Mouse (Mus musculus) midbrain, embryonic 16.5 days (tissue): ENCODE data around the gene Nmt2. TPM values are rescaled to one million over a fixed set of nuclear protein-coding genes. Genes with fewer than 3 reads are reported as not detected.
A peak's percentile ranks its signal among the peaks of the same experiment; 100 is the strongest.

Source experiments
- ATAC-seq: fragments of 200-750 bp; cut with Nextera tagmentation; 2 replicates; pipeline ENCODE4 v1.8.0; 2017; ENCODE audit warnings: moderate TSS enrichment
- H3K27ac ChIP-seq: fragments of 300-500 bp; sonication (generic); 2 replicates; pipeline ENCODE4 v1.5.1; 2014; ENCODE audit warnings: mild to moderate bottlenecking, low read length, mixed read lengths
- H3K27me3 ChIP-seq: fragments of 300-500 bp; sonication (generic); 2 replicates; pipeline ENCODE4 v1.6.1; 2014; ENCODE audit warnings: low read depth, low read length, mixed read lengths; ENCODE audit not compliant: control insufficient read depth, insufficient read depth
- H3K36me3 ChIP-seq: fragments of 300-500 bp; sonication (generic); 2 replicates; pipeline ENCODE4 v1.6.1; 2014; ENCODE audit warnings: mild to moderate bottlenecking, low read length, moderate library complexity, mixed read lengths; ENCODE audit not compliant: control insufficient read depth, insufficient read depth
- H3K4me1 ChIP-seq: fragments of 300-500 bp; sonication (generic); 2 replicates; pipeline ENCODE4 v1.6.1; 2014; ENCODE audit warnings: mild to moderate bottlenecking, low read length, mixed read lengths; ENCODE audit not compliant: control insufficient read depth, insufficient read depth
- H3K4me2 ChIP-seq: fragments of 300-500 bp; sonication (generic); 2 replicates; pipeline ENCODE4 v1.6.1; 2014; ENCODE audit warnings: mild to moderate bottlenecking, low read length, mixed read lengths
- H3K4me3 ChIP-seq: fragments of 300-500 bp; sonication (generic); 2 replicates; pipeline ENCODE4 v1.5.1; 2014; ENCODE audit warnings: low read depth, mild to moderate bottlenecking, low read length, moderate library complexity, mixed read lengths
- H3K9ac ChIP-seq: fragments of 300-500 bp; sonication (generic); 2 replicates; pipeline ENCODE4 v1.6.1; 2014; ENCODE audit warnings: low read depth, low read length, mixed read lengths
- H3K9me3 ChIP-seq: fragments of 300-500 bp; sonication (generic); replicated peaks from 2 replicates; pipeline ENCODE4 v1.6.1; 2014; ENCODE audit warnings: mild to moderate bottlenecking, low read length, mixed read lengths; ENCODE audit not compliant: control insufficient read depth, poor library complexity, severe bottlenecking
- WGBS: fragments of 180-500 bp; shearing (Covaris S2); extraction: QIAGEN DNeasy Blood & Tissue Kit; methylation state at CpG from one replicate; pipeline ENCODE4 v1.1.7; 2014; 5-methylcytosine and 5-hydroxymethylcytosine counted together
- polyA plus RNA-seq: library from polyadenylated mRNA; unstranded; fragments of >200 nt; fragmentation: Nextera tagmentation; extraction: Ambion mirVana; gene quantifications from 2 replicates; pipeline ENCODE4 v1.2.1, GENCODE M21; 2015

Gene Nmt2
- 121 and 122 TPM in 2 replicates for polyA plus RNA-seq

GRCm38 (mm10) chr2:3283602-3284472 is at the start of gene Nmt2:
Nmt2 (plus strand) TSS chr2:3284212.
- H3K4me3 ChIP-seq: peak within 1 kb of the TSS; percentile 51
- H3K9me3 ChIP-seq: no peaks in the 10 kb centered on the region
- H3K27me3 ChIP-seq: no peaks in the 10 kb centered on the region
- peak within 1 kb of the TSS; percentile 85 for H3K27ac ChIP-seq
- no peaks in the 10 kb centered on the region for H3K36me3 ChIP-seq
- H3K4me2 ChIP-seq: peak within 1 kb of the TSS; percentile 79
- WGBS: 0% methylated on average over 80 of the region's 88 CpGs
- ATAC-seq: peak; percentile 96
- peak within 1 kb of the TSS; percentile 73 for H3K9ac ChIP-seq
- peaks cover 17% of the 10 kb centered on the region for H3K4me1 ChIP-seq

GRCm38 (mm10) chr2:3239255-3239654 is 44.8 kb upstream of the Nmt2 start:
- H3K4me1 ChIP-seq: no peaks in the 10 kb centered on the region
- H3K27ac ChIP-seq: no peak overlapping the region
- H3K4me3 ChIP-seq: no peak overlapping the region
- no peak overlapping the region for H3K9ac ChIP-seq
- no peaks in the 10 kb centered on the region for H3K9me3 ChIP-seq
- 80% methylated on average over 5 of the region's 5 CpGs for WGBS
- H3K27me3 ChIP-seq: no peaks in the 10 kb centered on the region
- H3K4me2 ChIP-seq: no peak overlapping the region
- H3K36me3 ChIP-seq: no peaks in the 10 kb centered on the region
- ATAC-seq: no peak

GRCm38 (mm10) chr2:3244251-3244650 is 39.8 kb upstream of the Nmt2 start:
- WGBS: 67% methylated on average over 3 of the region's 3 CpGs

GRCm38 (mm10) chr2:3251309-3251708 is 32.7 kb upstream of the Nmt2 start:
- Histone ChIP-seq H3K4me2 (no peak overlapping the region), H3K27ac (no peak overlapping the region), H3K36me3 (no peaks in the 10 kb centered on the region), H3K4me3 (no peak overlapping the region), H3K9ac (no peak overlapping the region), H3K9me3 (no peaks in the 10 kb centered on the region; the same call in 1 of the 2 replicates), H3K4me1 (no peaks in the 10 kb centered on the region), H3K27me3 (no peaks in the 10 kb centered on the region)
- WGBS: 77% methylated on average over 2 of the region's 2 CpGs
- ATAC-seq: no peak

More at GRCm38 (mm10) chr2:3244251-3244650, 39.8 kb upstream of the Nmt2 start:
- no peak overlapping the region for H3K9ac ChIP-seq
- H3K9me3 ChIP-seq: no peaks in the 10 kb centered on the region
- H3K4me2 ChIP-seq: no peak overlapping the region
- H3K4me1 ChIP-seq: no peaks in the 10 kb centered on the region
- ATAC-seq: no peak
- no peaks in the 10 kb centered on the region for H3K36me3 ChIP-seq
- H3K4me3 ChIP-seq: no peak overlapping the region
- no peaks in the 10 kb centered on the region for H3K27me3 ChIP-seq
- no peak overlapping the region for H3K27ac ChIP-seq

- no peak overlapping the region for H3K4me2 ChIP-seq
- H3K36me3 ChIP-seq: no peaks in the 10 kb centered on the region
- no peaks in the 10 kb centered on the region for H3K4me1 ChIP-seq
- 90% methylated on average over 3 of the region's 3 CpGs for WGBS
- H3K27me3 ChIP-seq: no peaks in the 10 kb centered on the region
- H3K4me3 ChIP-seq: no peak overlapping the region
- H3K27ac ChIP-seq: no peak overlapping the region
- H3K9ac ChIP-seq: no peak overlapping the region
- no peak for ATAC-seq
- no peaks in the 10 kb centered on the region for H3K9me3 ChIP-seq
Observed at GRCm38 (mm10) chr2:3266466-3266865, 17.5 kb upstream of the Nmt2 start.

GRCm38 (mm10) chr2:3267879-3268278 is 16.1 kb upstream of the Nmt2 start:
- no peak overlapping the region for H3K27ac ChIP-seq
- WGBS: 25% methylated on average over 3 of the region's 3 CpGs
- H3K9me3 ChIP-seq: no peaks in the 10 kb centered on the region

GRCm38 (mm10) chr2:3273349-3273748 is 10.7 kb upstream of the Nmt2 start:
- Histone ChIP-seq H3K9me3 (no peaks in the 10 kb centered on the region), H3K4me3 (no peak overlapping the region), H3K36me3 (no peaks in the 10 kb centered on the region), H3K4me1 (no peaks in the 10 kb centered on the region), H3K27me3 (no peaks in the 10 kb centered on the region), H3K9ac (no peak overlapping the region), H3K27ac (no peak overlapping the region), H3K4me2 (no peak overlapping the region)
- WGBS: 91% methylated on average over 2 of the region's 2 CpGs
- no peak for ATAC-seq

More at GRCm38 (mm10) chr2:3267879-3268278, 16.1 kb upstream of the Nmt2 start:
- Histone ChIP-seq H3K4me1 (no peaks in the 10 kb centered on the region), H3K9ac (no peak overlapping the region), H3K36me3 (no peaks in the 10 kb centered on the region), H3K27me3 (no peaks in the 10 kb centered on the region), H3K4me3 (no peak overlapping the region), H3K4me2 (no peak overlapping the region)
- ATAC-seq: no peak

- Histone ChIP-seq H3K27me3 (no peaks in the 10 kb centered on the region), H3K4me3 (no peak overlapping the region), H3K9me3 (no peaks in the 10 kb centered on the region), H3K36me3 (no peaks in the 10 kb centered on the region), H3K9ac (no peak overlapping the region), H3K4me1 (no peaks in the 10 kb centered on the region), H3K27ac (no peak overlapping the region), H3K4me2 (no peak overlapping the region)
- no peak for ATAC-seq
- 66% methylated on average over 2 of the region's 2 CpGs for WGBS
Observed at GRCm38 (mm10) chr2:3276106-3276505, 7.9 kb upstream of the Nmt2 start.

GRCm38 (mm10) chr2:3277502-3277901 is 6.5 kb upstream of the Nmt2 start:
- Histone ChIP-seq H3K4me2 (no peak overlapping the region), H3K4me3 (no peak overlapping the region), H3K36me3 (no peaks in the 10 kb centered on the region), H3K27me3 (no peaks in the 10 kb centered on the region), H3K9ac (no peak overlapping the region), H3K27ac (no peak overlapping the region), H3K4me1 (no peaks in the 10 kb centered on the region), H3K9me3 (no peaks in the 10 kb centered on the region)
- no peak for ATAC-seq
- 87% methylated on average over 7 of the region's 7 CpGs for WGBS
